Mouse (Mus musculus) cortical plate, adult 2 months (tissue): ENCODE results near the gene Dusp2.

Experiments
- CTCF ChIP-seq: fragments of 200-500 bp; IDR thresholded peaks from 2 replicates; pipeline ENCODE4 v1.5.1; 2011; ENCODE audit warnings: mild to moderate bottlenecking, control low read depth, low read length; ENCODE audit not compliant: insufficient read depth; ENCODE audit errors: extremely low read depth
- POLR2A ChIP-seq: fragments of 200-500 bp; IDR thresholded peaks from 2 replicates; pipeline ENCODE4 v1.6.1; 2011; ENCODE audit warnings: mild to moderate bottlenecking, low read length, control low read depth; ENCODE audit not compliant: insufficient read depth; ENCODE audit errors: extremely low read depth

DNA sequence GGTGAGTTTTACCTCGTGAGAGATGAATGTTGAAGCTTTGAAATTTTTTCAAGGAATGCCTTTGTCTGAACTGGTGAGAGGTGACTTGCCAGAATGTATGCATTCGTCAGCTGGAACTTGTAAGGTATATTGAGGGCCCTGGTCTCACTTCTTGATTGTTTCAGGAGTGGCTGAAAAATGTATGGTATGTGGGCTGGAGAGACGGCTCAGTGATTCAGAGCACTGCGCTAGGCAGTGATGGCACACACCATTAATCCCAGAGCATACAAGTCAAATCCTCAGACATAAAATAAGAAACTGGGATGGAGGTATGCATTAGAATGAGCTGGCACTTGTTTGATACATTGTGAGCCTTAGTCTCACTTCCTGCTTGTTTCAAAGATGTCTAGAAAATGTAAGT lies 43.7 kb upstream of the Dusp2 start:
- TF ChIP-seq CTCF, result no peak
- no peak for TF ChIP-seq POLR2A
